Mouse (Mus musculus): ENCODE measurements at regions not wholly inside any gene's neighbourhood (a gene's known extent, or its start where the extent isn't known, plus 50 kb on each side); places are given as distances from the start of the nearest gene placed in this dataset.
A peak's percentile ranks its signal among the peaks of the same experiment; 100 is the strongest.

GRCm38 (mm10) chr13:57169621-57170020 lies 273.8 kb upstream of the Trpc7 start:
- WGBS: 92% methylated on average over 2 of the region's 2 CpGs
- Histone ChIP-seq H3K4me1 (no peaks in the 10 kb centered on the region), H3K27ac (no peak overlapping the region), H3K36me3 (ENCODE audit: poor library complexity, severe bottlenecking) (no peaks in the 10 kb centered on the region), H3K9ac (no peak overlapping the region), H3K4me2 (no peak overlapping the region), H3K4me3 (no peak overlapping the region), H3K9me3 (replicated peaks) (no peaks in the 10 kb centered on the region), H3K27me3 (no peaks in the 10 kb centered on the region)
- no peak for ATAC-seq

- H3K9me3 ChIP-seq (replicated peaks): no peaks in the 10 kb centered on the region
- ATAC-seq: no peak
- 84% methylated on average over 2 of the region's 2 CpGs for WGBS
- no peaks in the 10 kb centered on the region for H3K27me3 ChIP-seq
- no peak overlapping the region for H3K9ac ChIP-seq
- H3K4me2 ChIP-seq: no peak overlapping the region
- no peak overlapping the region for H3K27ac ChIP-seq
- H3K36me3 ChIP-seq (ENCODE audit: poor library complexity, severe bottlenecking): no peaks in the 10 kb centered on the region
- H3K4me3 ChIP-seq: no peak overlapping the region
- no peaks in the 10 kb centered on the region for H3K4me1 ChIP-seq
Observed at GRCm38 (mm10) chr13:57165367-57165766, 269.6 kb upstream of the Trpc7 start.

GRCm38 (mm10) chr13:57152787-57153186 lies 257.0 kb upstream of the Trpc7 start:
- 57% methylated on average over 5 of the region's 5 CpGs for WGBS
- Histone ChIP-seq H3K4me1 (peaks cover 16% of the 10 kb centered on the region), H3K4me3 (no peak overlapping the region), H3K36me3 (ENCODE audit: poor library complexity, severe bottlenecking) (no peaks in the 10 kb centered on the region), H3K4me2 (no peak overlapping the region), H3K27me3 (no peaks in the 10 kb centered on the region), H3K9ac (no peak overlapping the region), H3K9me3 (replicated peaks) (no peaks in the 10 kb centered on the region), H3K27ac (no peak overlapping the region)
- ATAC-seq: no peak

- peaks cover 2% of the 10 kb centered on the region; the same call in 1 of the 2 replicates for H3K27me3 ChIP-seq
- no peak overlapping the region for H3K27ac ChIP-seq
Observed at GRCm38 (mm10) chr13:57147623-57148022, 251.8 kb upstream of the Trpc7 start.

GRCm38 (mm10) chr13:57146708-57147107 lies 250.9 kb upstream of the Trpc7 start:
- no peak for ATAC-seq
- WGBS: 20% methylated on average over 4 of the region's 4 CpGs
- H3K4me3 ChIP-seq: no peak overlapping the region

More at GRCm38 (mm10) chr13:57147623-57148022, 251.8 kb upstream of the Trpc7 start:
- Histone ChIP-seq H3K4me2 (no peak overlapping the region), H3K4me1 (peaks cover 25% of the 10 kb centered on the region), H3K9ac (no peak overlapping the region), H3K9me3 (replicated peaks) (no peaks in the 10 kb centered on the region), H3K36me3 (ENCODE audit: poor library complexity, severe bottlenecking) (no peaks in the 10 kb centered on the region), H3K4me3 (no peak overlapping the region)
- no peak for ATAC-seq
- WGBS: 71% methylated on average over 2 of the region's 2 CpGs

GRCm38 (mm10) chr13:57145782-57146181 lies 250.0 kb upstream of the Trpc7 start:
- H3K36me3 ChIP-seq (ENCODE audit: poor library complexity, severe bottlenecking): no peaks in the 10 kb centered on the region
- WGBS: 3% methylated on average over 2 of the region's 2 CpGs
- peak; percentile 57; the same call in 1 of the 2 replicates for ATAC-seq
- peaks cover 2% of the 10 kb centered on the region; the same call in 1 of the 2 replicates for H3K27me3 ChIP-seq
- H3K4me2 ChIP-seq: no peak overlapping the region
- H3K9me3 ChIP-seq (replicated peaks): no peaks in the 10 kb centered on the region
- no peak overlapping the region for H3K4me3 ChIP-seq
- H3K4me1 ChIP-seq: peaks cover 29% of the 10 kb centered on the region
- H3K9ac ChIP-seq: no peak overlapping the region
- H3K27ac ChIP-seq: peak overlapping the region; percentile 54; the same call in 1 of the 2 replicates

More at GRCm38 (mm10) chr13:57146708-57147107, 250.9 kb upstream of the Trpc7 start:
- no peak overlapping the region for H3K4me2 ChIP-seq
- H3K4me1 ChIP-seq: peaks cover 29% of the 10 kb centered on the region
- H3K9me3 ChIP-seq (replicated peaks): no peaks in the 10 kb centered on the region
- no peak overlapping the region for H3K9ac ChIP-seq
- H3K36me3 ChIP-seq (ENCODE audit: poor library complexity, severe bottlenecking): no peaks in the 10 kb centered on the region
- H3K27ac ChIP-seq: no peak overlapping the region
- peaks cover 2% of the 10 kb centered on the region; the same call in 1 of the 2 replicates for H3K27me3 ChIP-seq

GRCm38 (mm10) chr13:57142851-57143250 lies 247.1 kb upstream of the Trpc7 start:
- Histone ChIP-seq H3K9ac (no peak overlapping the region), H3K4me3 (no peak overlapping the region), H3K36me3 (ENCODE audit: poor library complexity, severe bottlenecking) (no peaks in the 10 kb centered on the region), H3K9me3 (replicated peaks) (no peaks in the 10 kb centered on the region), H3K4me1 (peaks cover 29% of the 10 kb centered on the region), H3K27ac (no peak overlapping the region), H3K4me2 (no peak overlapping the region), H3K27me3 (peaks cover 2% of the 10 kb centered on the region; the same call in 1 of the 2 replicates)
- WGBS: 49% methylated on average over 5 of the region's 5 CpGs
- no peak for ATAC-seq

GRCm38 (mm10) chr13:57142441-57142840 lies 246.6 kb upstream of the Trpc7 start:
- H3K4me1 ChIP-seq: peaks cover 29% of the 10 kb centered on the region
- no peak overlapping the region for H3K4me3 ChIP-seq
- 9% methylated on average over 2 of the region's 2 CpGs for WGBS
- no peak overlapping the region for H3K9ac ChIP-seq
- H3K36me3 ChIP-seq (ENCODE audit: poor library complexity, severe bottlenecking): no peaks in the 10 kb centered on the region
- no peak overlapping the region for H3K27ac ChIP-seq
- H3K4me2 ChIP-seq: no peak overlapping the region
- peaks cover 2% of the 10 kb centered on the region; the same call in 1 of the 2 replicates for H3K27me3 ChIP-seq
- ATAC-seq: no peak
- no peaks in the 10 kb centered on the region for H3K9me3 ChIP-seq (replicated peaks)

GRCm38 (mm10) chr13:57115936-57116335 lies 220.1 kb upstream of the Trpc7 start:
- Histone ChIP-seq H3K36me3 (ENCODE audit: poor library complexity, severe bottlenecking) (no peaks in the 10 kb centered on the region), H3K4me1 (no peaks in the 10 kb centered on the region), H3K9ac (no peak overlapping the region), H3K9me3 (replicated peaks) (no peaks in the 10 kb centered on the region), H3K27me3 (no peaks in the 10 kb centered on the region), H3K4me2 (no peak overlapping the region), H3K4me3 (no peak overlapping the region), H3K27ac (no peak overlapping the region)
- ATAC-seq: no peak
- 56% methylated on average over 9 of the region's 9 CpGs for WGBS

- peaks cover 11% of the 10 kb centered on the region for H3K4me1 ChIP-seq
- H3K36me3 ChIP-seq (ENCODE audit: poor library complexity, severe bottlenecking): no peaks in the 10 kb centered on the region
- no peaks in the 10 kb centered on the region for H3K27me3 ChIP-seq
- H3K4me2 ChIP-seq: peak overlapping the region; percentile 42
- WGBS: under 1% methylated on average over 12 of the region's 12 CpGs
- no peak overlapping the region for H3K4me3 ChIP-seq
- no peaks in the 10 kb centered on the region for H3K9me3 ChIP-seq (replicated peaks)
- no peak overlapping the region for H3K27ac ChIP-seq
- H3K9ac ChIP-seq: no peak overlapping the region
- ATAC-seq: no peak
Observed at GRCm38 (mm10) chr13:57107956-57108355, 212.2 kb upstream of the Trpc7 start.

- no peaks in the 10 kb centered on the region for H3K9me3 ChIP-seq (replicated peaks)
- H3K4me1 ChIP-seq: peaks cover 13% of the 10 kb centered on the region
- no peak overlapping the region for H3K27ac ChIP-seq
- no peak overlapping the region for H3K4me2 ChIP-seq
- WGBS: 76% methylated on average over 7 of the region's 7 CpGs
- no peaks in the 10 kb centered on the region for H3K27me3 ChIP-seq
- H3K36me3 ChIP-seq (ENCODE audit: poor library complexity, severe bottlenecking): no peaks in the 10 kb centered on the region
- H3K9ac ChIP-seq: no peak overlapping the region
- no peak overlapping the region for H3K4me3 ChIP-seq
- peak; percentile 45; the same call in 1 of the 2 replicates for ATAC-seq
Observed at GRCm38 (mm10) chr13:57099601-57100000, 203.8 kb upstream of the Trpc7 start.

GRCm38 (mm10) chr13:57091886-57092285 lies 196.1 kb upstream of the Trpc7 start:
- H3K4me1 ChIP-seq: no peaks in the 10 kb centered on the region
- 94% methylated on average over 8 of the region's 8 CpGs for WGBS
- no peaks in the 10 kb centered on the region for H3K27me3 ChIP-seq
- no peak overlapping the region for H3K9ac ChIP-seq
- no peak for ATAC-seq
- H3K4me2 ChIP-seq: no peak overlapping the region
- H3K9me3 ChIP-seq (replicated peaks): no peaks in the 10 kb centered on the region
- H3K27ac ChIP-seq: no peak overlapping the region
- no peaks in the 10 kb centered on the region for H3K36me3 ChIP-seq (ENCODE audit: poor library complexity, severe bottlenecking)
- no peak overlapping the region for H3K4me3 ChIP-seq

- H3K4me1 ChIP-seq: no peaks in the 10 kb centered on the region
- 85% methylated on average over 13 of the region's 13 CpGs for WGBS
- H3K36me3 ChIP-seq (ENCODE audit: poor library complexity, severe bottlenecking): no peaks in the 10 kb centered on the region
- no peak overlapping the region for H3K4me2 ChIP-seq
- H3K9ac ChIP-seq: no peak overlapping the region
- no peak for ATAC-seq
- no peak overlapping the region for H3K27ac ChIP-seq
- no peaks in the 10 kb centered on the region for H3K9me3 ChIP-seq (replicated peaks)
- no peaks in the 10 kb centered on the region for H3K27me3 ChIP-seq
- no peak overlapping the region for H3K4me3 ChIP-seq
Observed at GRCm38 (mm10) chr13:57089381-57090075, 193.7 kb upstream of the Trpc7 start.

All from forebrain, embryonic 13.5 days (tissue).